Mouse (Mus musculus): ENCODE measurements around the gene Dnaja2.

DNA sequence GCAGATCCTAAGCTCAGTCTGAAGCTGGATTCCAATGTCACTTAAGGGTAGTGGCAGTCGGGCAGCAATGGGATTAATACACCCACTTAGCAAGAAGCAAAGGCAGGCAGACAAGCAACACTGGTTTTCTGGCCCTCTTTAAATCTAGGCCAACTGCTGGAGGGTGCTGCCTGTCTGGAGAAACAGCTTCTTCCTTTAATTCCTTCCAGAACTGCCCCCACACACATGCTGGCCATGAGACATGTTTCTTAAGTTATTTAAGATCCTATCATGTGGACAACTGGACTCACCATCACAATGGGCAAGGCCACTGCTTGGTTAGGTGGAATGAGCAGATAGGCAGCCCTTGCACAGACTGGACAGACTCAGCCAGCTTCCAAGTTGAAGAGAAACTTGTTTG lies 21.0 kb downstream of the Dnaja2 start:
- TF ChIP-seq EP300 (IDR thresholded peaks at IDR 0.05; ENCODE audit: insufficient read depth, low read depth, low read length) (no peak), POLR2A (IDR thresholded peaks at IDR 0.05; ENCODE audit: insufficient read depth, low read depth, low read length) (no peak), CTCF (IDR thresholded peaks at IDR 0.05) (no peak)
